Mouse (Mus musculus): ENCODE measurements at regions not wholly inside any gene's neighbourhood (a gene's known extent, or its start where the extent isn't known, plus 50 kb on each side); places are given as distances from the start of the nearest gene placed in this dataset.

- WGBS, result 78% methylated on average over 11 of the region's 11 CpGs
- peaks cover 4 to 23% of the 10 kb centered on the region in 2 experiments for H3K4me1 ChIP-seq (ENCODE audit: control insufficient read depth in 2 of 2, insufficient read depth in 2 of 2, low read length in 2 of 2)
- H3K27ac ChIP-seq (replicated peaks in 1 of 2; ENCODE audit: control insufficient read depth in 1 of 2, insufficient read depth in 1 of 2, low read depth in 2 of 2, low read length in 2 of 2), result no peak overlapping the region
- no peaks in the 10 kb centered on the region for H3K36me3 ChIP-seq (ENCODE audit: control insufficient read depth, insufficient read depth, low read length)
- no peaks in the 10 kb centered on the region for H3K9me3 ChIP-seq (ENCODE audit: control insufficient read depth, low read length)
- H3K4me3 ChIP-seq (ENCODE audit: control insufficient read depth in 1 of 2, insufficient read depth in 1 of 2, low read depth in 1 of 2, low read length in 2 of 2), result no peak overlapping the region
- no peak overlapping the region for H3K4me2 ChIP-seq (ENCODE audit: low read length)
- H3K9ac ChIP-seq (ENCODE audit: low read length), result no peak overlapping the region
- no peaks in the 10 kb centered on the region for H3K27me3 ChIP-seq (ENCODE audit: control insufficient read depth, insufficient read depth, low read length)
- ATAC-seq (ENCODE audit: insufficient number of reproducible peaks, insufficient read depth, low FRiP score, low read depth), result no peak
Observed at GRCm38 (mm10) chr13:92911660-92912284, 67.2 kb downstream of the Mtx3 start.

- Histone ChIP-seq H3K9me3 (ENCODE audit: control insufficient read depth, low read length) (0 out of 2 replicates have a peak, but pooled peaks cover 2% of the 10 kb centered on the region), H3K4me1 (ENCODE audit: control insufficient read depth in 2 of 2, insufficient read depth in 2 of 2, low read length in 2 of 2) (peaks cover 0 to 14% of the 10 kb centered on the region in 2 experiments; a peak in 2 of 4 replicates), H3K4me3 (ENCODE audit: control insufficient read depth in 1 of 2, insufficient read depth in 1 of 2, low read depth in 1 of 2, low read length in 2 of 2) (no peak overlapping the region), H3K27me3 (ENCODE audit: control insufficient read depth, insufficient read depth, low read length) (no peaks in the 10 kb centered on the region), H3K27ac (replicated peaks in 1 of 2; ENCODE audit: control insufficient read depth in 1 of 2, insufficient read depth in 1 of 2, low read depth in 2 of 2, low read length in 2 of 2) (no peak overlapping the region), H3K4me2 (ENCODE audit: low read length) (no peak overlapping the region), H3K36me3 (ENCODE audit: control insufficient read depth, insufficient read depth, low read length) (no peaks in the 10 kb centered on the region), H3K9ac (ENCODE audit: low read length) (no peak overlapping the region)
- 77% methylated on average over 2 of the region's 2 CpGs for WGBS
- ATAC-seq (ENCODE audit: insufficient number of reproducible peaks, insufficient read depth, low FRiP score, low read depth), result no peak
Observed at GRCm38 (mm10) chr13:92912661-92913060, 68.1 kb downstream of the Mtx3 start.

- Histone ChIP-seq H3K4me1 (ENCODE audit: control insufficient read depth in 2 of 2, insufficient read depth in 2 of 2, low read length in 2 of 2) (peaks cover 0 to 7% of the 10 kb centered on the region in 2 experiments; a peak in 1 of 4 replicates), H3K27me3 (ENCODE audit: control insufficient read depth, insufficient read depth, low read length) (no peaks in the 10 kb centered on the region), H3K9ac (ENCODE audit: low read length) (no peak overlapping the region), H3K9me3 (ENCODE audit: control insufficient read depth, low read length) (0 out of 2 replicates have a peak, but pooled peaks cover 2% of the 10 kb centered on the region), H3K4me2 (ENCODE audit: low read length) (no peak overlapping the region), H3K36me3 (ENCODE audit: control insufficient read depth, insufficient read depth, low read length) (no peaks in the 10 kb centered on the region), H3K27ac (replicated peaks in 1 of 2; ENCODE audit: control insufficient read depth in 1 of 2, insufficient read depth in 1 of 2, low read depth in 2 of 2, low read length in 2 of 2) (no peak overlapping the region), H3K4me3 (ENCODE audit: control insufficient read depth in 1 of 2, insufficient read depth in 1 of 2, low read depth in 1 of 2, low read length in 2 of 2) (no peak overlapping the region)
- no peak for ATAC-seq (ENCODE audit: insufficient number of reproducible peaks, insufficient read depth, low FRiP score, low read depth)
- 76% methylated on average over 3 of the region's 3 CpGs for WGBS
Observed at GRCm38 (mm10) chr13:92914631-92915030, 70.1 kb downstream of the Mtx3 start.

- ATAC-seq (ENCODE audit: insufficient number of reproducible peaks, insufficient read depth, low FRiP score, low read depth), result no peak; the same call in 1 of the 2 replicates
- H3K4me1 ChIP-seq (ENCODE audit: control insufficient read depth in 2 of 2, insufficient read depth in 2 of 2, low read length in 2 of 2), result peaks cover 0 to 7% of the 10 kb centered on the region in 2 experiments; a peak in 1 of 4 replicates
- WGBS, result 28% methylated on average over 2 of the region's 2 CpGs
- no peaks in the 10 kb centered on the region for H3K27me3 ChIP-seq (ENCODE audit: control insufficient read depth, insufficient read depth, low read length)
- H3K4me2 ChIP-seq (ENCODE audit: low read length), result no peak overlapping the region
- no peaks in the 10 kb centered on the region for H3K36me3 ChIP-seq (ENCODE audit: control insufficient read depth, insufficient read depth, low read length)
- no peak overlapping the region for H3K9ac ChIP-seq (ENCODE audit: low read length)
- H3K4me3 ChIP-seq (ENCODE audit: control insufficient read depth in 1 of 2, insufficient read depth in 1 of 2, low read depth in 1 of 2, low read length in 2 of 2), result no peak overlapping the region
- H3K27ac ChIP-seq (replicated peaks in 1 of 2; ENCODE audit: control insufficient read depth in 1 of 2, insufficient read depth in 1 of 2, low read depth in 2 of 2, low read length in 2 of 2), result 0 out of 4 replicates have a peak overlapping the region, but pooled peaks of 1 of the 2 experiments have one; percentile 19
- 0 out of 2 replicates have a peak, but pooled peaks cover 2% of the 10 kb centered on the region for H3K9me3 ChIP-seq (ENCODE audit: control insufficient read depth, low read length)
Observed at GRCm38 (mm10) chr13:92915221-92915839, 70.8 kb downstream of the Mtx3 start.

- H3K27ac ChIP-seq (replicated peaks in 1 of 2; ENCODE audit: control insufficient read depth in 1 of 2, insufficient read depth in 1 of 2, low read depth in 2 of 2, low read length in 2 of 2), result no peak overlapping the region
- no peak overlapping the region for H3K9ac ChIP-seq (ENCODE audit: low read length)
- no peak for ATAC-seq (ENCODE audit: insufficient number of reproducible peaks, insufficient read depth, low FRiP score, low read depth)
- WGBS, result 85% methylated on average over 5 of the region's 5 CpGs
- H3K36me3 ChIP-seq (ENCODE audit: control insufficient read depth, insufficient read depth, low read length), result no peaks in the 10 kb centered on the region
- peaks cover 3% of the 10 kb centered on the region; the same call in 1 of the 2 replicates for H3K9me3 ChIP-seq (ENCODE audit: control insufficient read depth, low read length)
- no peak overlapping the region for H3K4me3 ChIP-seq (ENCODE audit: control insufficient read depth in 1 of 2, insufficient read depth in 1 of 2, low read depth in 1 of 2, low read length in 2 of 2)
- peaks cover 0 to 7% of the 10 kb centered on the region in 2 experiments; a peak in 1 of 4 replicates for H3K4me1 ChIP-seq (ENCODE audit: control insufficient read depth in 2 of 2, insufficient read depth in 2 of 2, low read length in 2 of 2)
- H3K4me2 ChIP-seq (ENCODE audit: low read length), result no peak overlapping the region
- no peaks in the 10 kb centered on the region for H3K27me3 ChIP-seq (ENCODE audit: control insufficient read depth, insufficient read depth, low read length)
Observed at GRCm38 (mm10) chr13:92915948-92916710, 71.6 kb downstream of the Mtx3 start.

GRCm38 (mm10) chr13:92919882-92920281 lies 75.3 kb downstream of the Mtx3 start:
- Histone ChIP-seq H3K4me1 (ENCODE audit: control insufficient read depth in 2 of 2, insufficient read depth in 2 of 2, low read length in 2 of 2) (peaks cover 4 to 11% of the 10 kb centered on the region in 2 experiments), H3K36me3 (ENCODE audit: control insufficient read depth, insufficient read depth, low read length) (no peaks in the 10 kb centered on the region), H3K27ac (replicated peaks in 1 of 2; ENCODE audit: control insufficient read depth in 1 of 2, insufficient read depth in 1 of 2, low read depth in 2 of 2, low read length in 2 of 2) (no peak overlapping the region), H3K9me3 (ENCODE audit: control insufficient read depth, low read length) (peaks cover 11% of the 10 kb centered on the region), H3K9ac (ENCODE audit: low read length) (no peak overlapping the region), H3K4me3 (ENCODE audit: control insufficient read depth in 1 of 2, insufficient read depth in 1 of 2, low read depth in 1 of 2, low read length in 2 of 2) (no peak overlapping the region), H3K4me2 (ENCODE audit: low read length) (no peak overlapping the region), H3K27me3 (ENCODE audit: control insufficient read depth, insufficient read depth, low read length) (no peaks in the 10 kb centered on the region)
- no peak for ATAC-seq (ENCODE audit: insufficient number of reproducible peaks, insufficient read depth, low FRiP score, low read depth)
- 56% methylated on average over 2 of the region's 2 CpGs for WGBS

- Histone ChIP-seq H3K27me3 (ENCODE audit: control insufficient read depth, insufficient read depth, low read length) (no peaks in the 10 kb centered on the region), H3K9me3 (ENCODE audit: control insufficient read depth, low read length) (peaks cover 10% of the 10 kb centered on the region), H3K36me3 (ENCODE audit: control insufficient read depth, insufficient read depth, low read length) (no peaks in the 10 kb centered on the region), H3K4me2 (ENCODE audit: low read length) (no peak overlapping the region), H3K27ac (replicated peaks in 1 of 2; ENCODE audit: control insufficient read depth in 1 of 2, insufficient read depth in 1 of 2, low read depth in 2 of 2, low read length in 2 of 2) (no peak overlapping the region), H3K4me1 (ENCODE audit: control insufficient read depth in 2 of 2, insufficient read depth in 2 of 2, low read length in 2 of 2) (peaks cover 4% of the 10 kb centered on the region in 2 experiments; a peak in 3 of 4 replicates), H3K9ac (ENCODE audit: low read length) (no peak overlapping the region), H3K4me3 (ENCODE audit: control insufficient read depth in 1 of 2, insufficient read depth in 1 of 2, low read depth in 1 of 2, low read length in 2 of 2) (no peak overlapping the region)
- ATAC-seq (ENCODE audit: insufficient number of reproducible peaks, insufficient read depth, low FRiP score, low read depth), result no peak
- WGBS, result 92% methylated on average over 3 of the region's 3 CpGs
Observed at GRCm38 (mm10) chr13:92921936-92922335, 77.4 kb downstream of the Mtx3 start.
